Mouse (Mus musculus) cerebellum, postnatal 14 days (tissue): Measurements from ENCODE around the gene Olfr55.
"Not testable (repeated sequence)": the region's sequence is repeated elsewhere in the genome, so short reads cannot be mapped to it uniquely, and the experiment has no call there.

Experiments used
- DNase-seq, 2 experiments: peaks; one replicate each; pipeline ENCODE4 v3.0.0; 2021; ENCODE audit warnings: mixed read lengths in 2 of 2

The Olfr55 gene

DNA sequence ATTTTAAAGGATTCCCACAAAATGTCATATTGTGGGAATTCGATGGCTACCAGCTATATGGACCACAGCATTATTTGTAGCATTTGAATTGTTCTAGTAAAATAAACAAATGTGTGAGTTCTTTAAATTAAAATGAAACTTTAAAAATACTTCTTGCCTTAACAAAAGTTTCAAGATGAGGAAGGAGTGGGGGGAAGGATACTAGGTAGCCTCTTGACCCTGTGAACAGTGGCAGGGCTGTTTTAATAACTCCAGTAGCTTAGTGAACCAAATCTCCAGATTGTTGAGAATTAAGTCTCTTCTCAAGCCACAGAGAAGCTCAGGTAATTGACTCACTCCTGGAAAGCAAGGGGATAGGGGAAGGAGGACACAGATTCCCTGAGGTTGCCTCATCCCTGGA lies at the start of gene Olfr55:
Olfr55 (plus strand) TSS at position 301 of the 400 bp plus-strand sequence.
- DNase-seq: not testable (repeated sequence)

DNA sequence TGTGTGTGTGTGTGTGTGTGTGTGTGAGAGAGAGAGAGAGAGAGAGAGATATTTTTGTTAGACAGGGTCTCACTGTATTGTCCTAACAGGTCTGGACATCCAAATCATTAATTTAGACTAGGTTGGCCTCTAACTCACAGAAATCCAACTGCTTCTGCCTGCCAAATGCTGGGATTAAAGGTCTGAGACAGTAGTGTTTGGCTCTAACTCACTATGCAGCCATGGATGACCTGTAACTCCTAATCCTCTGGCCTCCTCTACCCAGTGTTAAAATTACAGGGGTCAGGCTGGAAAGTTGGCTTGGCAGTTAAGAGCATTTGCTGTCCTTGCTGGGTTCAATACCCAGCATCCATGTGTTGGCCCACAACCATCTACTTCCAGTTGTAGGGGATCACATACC lies 43.7 kb upstream of the Olfr55 start:
- no peak for DNase-seq

DNA sequence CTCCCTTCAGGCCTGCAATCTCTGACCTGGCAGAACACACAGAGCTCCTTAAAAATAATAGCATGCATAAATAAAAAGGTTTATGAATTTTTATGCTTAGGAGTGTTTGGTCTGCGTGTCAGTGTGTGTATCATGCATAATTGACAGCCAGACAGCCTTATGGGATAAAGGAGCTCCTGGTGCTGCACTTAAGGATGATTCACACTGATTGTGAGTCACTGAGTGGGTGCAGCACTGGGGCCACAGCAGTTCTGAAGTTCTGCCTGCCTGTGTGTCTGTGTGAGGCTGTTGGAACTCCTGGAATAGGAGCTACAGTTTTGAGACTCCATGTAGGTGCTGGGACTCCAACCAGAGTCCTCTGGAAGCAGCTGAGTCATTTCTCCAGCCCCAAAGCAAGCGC lies 42.0 kb upstream of the Olfr55 start:
- no peak for DNase-seq

DNA sequence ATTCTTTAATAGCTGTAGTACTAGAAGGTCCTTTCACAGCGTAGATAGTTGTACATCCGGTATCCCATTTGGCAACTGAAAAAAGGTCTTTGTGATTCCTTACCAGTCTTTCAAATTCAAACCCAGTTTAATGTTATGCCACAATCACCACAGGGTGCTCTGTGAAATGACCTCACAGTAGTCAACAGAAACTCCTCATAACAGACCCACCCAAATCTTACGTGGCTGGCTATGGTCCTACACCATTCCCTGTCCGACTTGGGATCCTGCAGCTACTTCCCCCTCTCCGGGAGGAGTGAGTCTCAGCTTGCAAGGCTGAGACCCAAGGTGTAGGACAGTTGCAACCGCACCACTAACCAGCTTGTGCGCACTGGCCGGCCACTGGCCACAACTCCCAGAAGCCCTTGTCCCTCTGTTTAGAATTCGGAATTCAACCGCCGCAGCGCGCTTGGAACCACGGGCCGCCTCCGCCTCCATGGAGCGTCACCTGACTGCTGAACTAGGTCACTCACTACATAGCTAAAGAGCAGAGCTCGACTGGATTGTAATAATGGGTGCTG lies 28.9 kb upstream of the Olfr55 start, which contains the start of gene Morc2b:
Morc2b (minus strand) TSS at position 423 of the 560 bp plus-strand sequence.
- no peak for DNase-seq

DNA sequence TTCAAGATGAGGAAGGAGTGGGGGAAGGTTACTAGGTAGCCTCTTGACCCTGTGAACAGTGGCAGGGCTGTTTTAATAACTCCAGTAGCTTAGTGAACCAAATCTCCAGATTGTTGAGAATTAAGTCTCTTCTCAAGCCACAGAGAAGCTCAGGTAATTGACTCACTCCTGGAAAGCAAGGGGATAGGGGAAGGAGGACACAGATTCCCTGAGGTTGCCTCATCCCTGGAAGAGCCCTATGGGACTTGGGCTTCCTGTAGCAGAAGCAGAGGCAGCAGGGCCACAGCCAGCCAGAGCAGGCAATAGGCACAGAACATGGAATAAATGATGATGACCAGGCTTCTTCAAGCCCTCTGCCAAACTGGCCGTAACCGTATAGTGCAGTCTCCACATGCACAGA lies 22.8 kb downstream of the Olfr55 start, which contains the start of gene Olfr239:
Olfr239 (plus strand) TSS at position 301 of the 400 bp plus-strand sequence.
- DNase-seq: not testable (repeated sequence)

DNA sequence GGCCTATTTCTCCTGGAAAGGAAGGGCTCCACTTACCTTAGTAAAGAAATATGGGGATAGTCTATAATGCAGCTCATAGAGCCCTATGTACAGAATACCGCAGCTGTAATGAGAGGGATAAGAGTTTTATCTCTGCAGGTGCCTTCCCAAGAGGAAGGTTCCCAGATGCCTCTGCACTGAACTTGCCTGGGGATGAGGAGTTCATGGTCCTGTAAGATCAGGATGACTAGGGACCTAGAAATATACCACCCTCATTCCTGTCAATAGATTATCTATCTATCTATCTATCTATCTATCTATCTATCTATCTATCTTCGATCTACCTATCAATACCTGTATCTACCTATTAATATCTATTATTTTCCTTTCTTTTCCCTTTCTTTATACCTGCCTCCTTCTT lies 53.3 kb downstream of the Olfr55 start, which contains the start of gene Olfr1564:
Olfr1564 (minus strand) TSS at position 101 of the 400 bp plus-strand sequence.
- no peak for DNase-seq
